Mouse (Mus musculus): ENCODE measurements around the gene Apol11b.
"Not testable (repeated sequence)": the region's sequence is repeated elsewhere in the genome, so short reads cannot be mapped to it uniquely, and the experiment has no call there.

DNA sequence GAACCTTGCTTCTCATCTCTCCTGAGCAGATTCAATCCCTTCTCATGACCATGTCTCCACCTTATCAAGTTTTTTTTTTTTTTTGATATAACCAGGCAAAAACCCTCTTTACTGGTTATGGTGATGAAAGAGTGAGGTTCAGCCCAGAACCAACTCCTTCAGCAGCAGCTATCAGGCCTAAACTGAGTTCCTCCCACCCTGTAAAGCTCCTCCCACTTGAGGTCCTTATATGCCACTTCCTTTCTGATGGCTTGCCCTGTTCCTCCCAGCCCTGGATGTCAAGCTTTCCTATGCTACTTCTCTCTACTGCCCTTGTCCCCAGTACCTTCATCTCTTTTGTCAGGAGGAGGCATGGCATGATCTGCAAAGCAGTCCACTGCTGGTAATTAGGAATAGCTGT is 8.1 kb upstream of the Apol11b start:
- not testable (repeated sequence) for TF ChIP-seq CTCF (IDR thresholded peaks at IDR 0.05; ENCODE audit: extremely low read depth, insufficient read depth, insufficient read length, insufficient replicate concordance); POLR2A (IDR thresholded peaks at IDR 0.05; ENCODE audit: low read depth, low read length)
